Mouse (Mus musculus) hindbrain, embryonic 14.5 days (tissue): Measurements from ENCODE around the gene Olfr221. TPM values are rescaled to one million over a fixed set of nuclear protein-coding genes. Genes with fewer than 3 reads are reported as not detected.

Experiments
- ATAC-seq: fragments of 200-750 bp; cut with Nextera tagmentation; 2 replicates; pipeline ENCODE4 v1.8.0; 2017; ENCODE audit warnings: moderate number of reproducible peaks, mild to moderate bottlenecking, moderate TSS enrichment, moderate library complexity; ENCODE audit not compliant: low FRiP score
- DNase-seq: peaks from one replicate; pipeline ENCODE4 v3.0.0-alpha.2; 2015; ENCODE audit warnings: low spot score
- H3K27ac ChIP-seq: fragments of 300-500 bp; sonication (generic); 2 replicates; pipeline ENCODE4 v1.5.1; 2014; ENCODE audit warnings: mild to moderate bottlenecking, moderate library complexity
- H3K27me3 ChIP-seq: fragments of 300-500 bp; sonication (generic); 2 replicates; pipeline ENCODE4 v1.6.1; 2014; ENCODE audit warnings: mild to moderate bottlenecking, low read length, mixed read lengths; ENCODE audit not compliant: control insufficient read depth, insufficient read depth
- H3K36me3 ChIP-seq: fragments of 300-500 bp; sonication (generic); replicated peaks from 2 replicates; pipeline ENCODE4 v1.6.1; 2014; ENCODE audit not compliant: control insufficient read depth, insufficient read depth
- H3K4me1 ChIP-seq: fragments of 300-500 bp; sonication (generic); replicated peaks from 2 replicates; pipeline ENCODE4 v1.6.1; 2014; ENCODE audit warnings: antibody characterized with exemption, low read length, mixed read lengths; ENCODE audit not compliant: control insufficient read depth, insufficient read depth
- H3K4me2 ChIP-seq: fragments of 300-500 bp; sonication (generic); replicated peaks from 2 replicates; pipeline ENCODE4 v1.6.1; 2014; ENCODE audit warnings: mild to moderate bottlenecking, moderate library complexity
- H3K4me3 ChIP-seq: fragments of 300-500 bp; sonication (generic); replicated peaks from 2 replicates; pipeline ENCODE4 v1.5.1; 2014; ENCODE audit warnings: mild to moderate bottlenecking, low read length
- H3K9ac ChIP-seq: fragments of 300-500 bp; sonication (generic); 2 replicates; pipeline ENCODE4 v1.6.1; 2014
- H3K9me3 ChIP-seq: fragments of 300-500 bp; sonication (generic); 2 replicates; pipeline ENCODE4 v1.6.1; 2016; ENCODE audit warnings: low read length; ENCODE audit not compliant: control insufficient read depth
- WGBS: fragments of 180-500 bp; shearing (Covaris S2); extraction: QIAGEN DNeasy Blood & Tissue Kit; methylation state at CpG from one replicate; pipeline ENCODE4 v1.1.7; 2014; 5-methylcytosine and 5-hydroxymethylcytosine counted together
- polyA plus RNA-seq: library from polyadenylated mRNA; unstranded; fragments of >200 nt; fragmentation: Nextera tagmentation; extraction: Ambion mirVana; gene quantifications from 2 replicates; pipeline ENCODE4 v1.2.1, GENCODE M21; 2014

Olfr221 gene
- polyA plus RNA-seq, 1 experiment from 2014 or later: not detected

GRCm38 (mm10) chr14:52014761-52015311 lies 27.4 kb downstream of the Olfr221 start:
- peak overlapping the region; percentile 56 for H3K4me2 ChIP-seq
- no peaks in the 10 kb centered on the region for H3K36me3 ChIP-seq
- peak; percentile 38 for ATAC-seq
- peak; percentile 61 for DNase-seq
- no peaks in the 10 kb centered on the region for H3K9me3 ChIP-seq
- WGBS: under 1% methylated on average over 14 of the region's 28 CpGs
- peaks cover 66% of the 10 kb centered on the region for H3K4me1 ChIP-seq
- peak overlapping the region; percentile 66 for H3K4me3 ChIP-seq
- peak overlapping the region; percentile 97 for H3K27ac ChIP-seq
- H3K9ac ChIP-seq: peak overlapping the region; percentile 85
- H3K27me3 ChIP-seq: no peaks in the 10 kb centered on the region

DNA sequence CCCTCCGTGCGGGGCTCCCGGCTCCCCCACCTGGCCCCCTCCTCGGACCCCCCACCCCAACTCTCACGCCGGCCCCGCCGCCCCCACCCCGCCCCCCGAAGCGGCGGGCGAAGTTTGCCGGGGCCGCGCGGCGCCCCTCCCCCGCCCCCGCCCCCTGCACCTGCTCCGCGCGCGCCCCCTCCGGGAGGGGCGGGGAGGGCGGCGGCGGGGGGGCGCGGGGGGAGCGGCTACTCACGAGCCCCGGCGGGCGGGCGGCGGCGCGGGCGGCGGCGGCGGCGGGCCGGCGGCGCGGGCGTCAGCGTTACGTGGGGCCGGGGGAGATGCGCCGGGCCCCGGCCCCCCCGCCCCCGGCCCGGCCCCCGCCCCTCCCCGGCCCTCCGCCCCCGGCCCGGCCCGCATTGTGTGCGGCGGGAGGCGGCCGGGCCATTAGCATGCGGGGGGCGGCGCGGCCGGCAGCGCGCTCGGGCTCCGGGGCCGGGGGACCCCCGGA lies 27.9 kb downstream of the Olfr221 start:
- ATAC-seq: peak; percentile 18
- peak overlapping the region; percentile 85 for H3K9ac ChIP-seq
- WGBS: 3% methylated on average over 10 of the region's 80 CpGs
- H3K4me1 ChIP-seq: peaks cover 71% of the 10 kb centered on the region
- no peaks in the 10 kb centered on the region for H3K27me3 ChIP-seq
- 0 out of 2 replicates have a peak, but pooled peaks cover 3% of the 10 kb centered on the region for H3K36me3 ChIP-seq
- no peaks in the 10 kb centered on the region for H3K9me3 ChIP-seq
- H3K4me3 ChIP-seq: peak overlapping the region; percentile 66
- peak overlapping the region; percentile 97 for H3K27ac ChIP-seq
- DNase-seq: no peak
- H3K4me2 ChIP-seq: peak overlapping the region; percentile 56

DNA sequence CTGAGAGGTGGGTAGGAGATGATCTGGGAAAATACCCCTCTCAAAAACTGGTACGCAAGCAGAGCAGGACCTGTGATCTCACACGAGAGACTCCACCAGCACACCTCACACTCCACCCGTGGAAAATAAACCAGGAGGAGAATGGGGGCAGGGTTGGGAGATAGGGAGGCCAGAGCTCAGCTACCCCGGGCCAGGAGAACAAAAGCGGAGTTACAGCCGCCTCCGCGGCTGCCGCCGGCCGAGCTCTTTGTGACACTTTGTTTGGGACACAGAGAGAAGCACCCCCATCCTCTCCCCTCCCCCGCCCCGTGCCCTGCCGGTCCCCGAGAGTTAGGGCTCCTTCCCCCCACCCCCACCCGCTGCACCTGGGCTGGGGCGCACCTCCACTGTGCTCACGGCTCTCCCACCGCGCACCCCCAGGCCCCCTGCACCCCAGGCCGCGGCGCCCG lies 28.5 kb downstream of the Olfr221 start:
- peak; percentile 15; the same call in 1 of the 2 replicates for ATAC-seq
- H3K9me3 ChIP-seq: no peaks in the 10 kb centered on the region
- 2% methylated on average over 21 of the region's 24 CpGs for WGBS

DNA sequence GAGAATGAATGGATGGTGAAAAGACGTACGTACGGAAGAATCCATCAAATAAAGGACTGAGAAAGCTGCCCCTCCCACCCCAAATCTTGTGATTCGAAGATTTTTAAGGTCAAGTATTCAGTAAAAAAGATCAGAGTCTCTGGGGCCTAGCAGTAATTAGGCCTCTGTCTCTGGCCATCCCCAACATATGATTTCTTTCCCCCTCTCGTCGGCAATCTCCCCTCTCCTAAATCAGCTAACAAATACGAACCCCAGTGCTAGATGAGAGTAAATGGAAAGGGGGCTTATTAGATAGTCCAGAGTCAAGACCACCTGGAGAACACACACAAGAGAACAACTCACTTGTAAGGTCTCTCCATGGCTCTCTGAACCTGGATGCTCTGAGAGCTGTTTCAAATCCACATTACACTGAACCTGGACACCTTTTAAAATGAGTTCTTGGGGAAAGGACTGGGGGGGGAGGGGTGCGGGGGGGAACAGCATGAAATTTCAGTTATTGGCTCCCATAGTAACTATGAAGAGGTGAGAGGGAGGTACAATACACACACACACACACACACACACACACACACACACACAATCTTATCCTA lies 29.1 kb downstream of the Olfr221 start:
- H3K27ac ChIP-seq: peak overlapping the region; percentile 97
- peak overlapping the region; percentile 56 for H3K4me2 ChIP-seq
- H3K27me3 ChIP-seq: no peaks in the 10 kb centered on the region
- peak overlapping the region; percentile 85 for H3K9ac ChIP-seq
- H3K36me3 ChIP-seq: peaks cover 13% of the 10 kb centered on the region
- peaks cover 72% of the 10 kb centered on the region for H3K4me1 ChIP-seq
- DNase-seq: no peak
- ATAC-seq: no peak
- H3K4me3 ChIP-seq: peak overlapping the region; percentile 66
- H3K9me3 ChIP-seq: no peaks in the 10 kb centered on the region
- WGBS: 18% methylated on average over 8 of the region's 8 CpGs

More for the DNA sequence above, 28.5 kb downstream of the Olfr221 start:
- Histone ChIP-seq H3K4me2 (peak overlapping the region; percentile 56), H3K36me3 (peaks cover 7% of the 10 kb centered on the region), H3K4me1 (peaks cover 72% of the 10 kb centered on the region), H3K9ac (peak overlapping the region; percentile 85), H3K27me3 (no peaks in the 10 kb centered on the region), H3K27ac (peak overlapping the region; percentile 97), H3K4me3 (peak overlapping the region; percentile 66)
- DNase-seq: no peak

DNA sequence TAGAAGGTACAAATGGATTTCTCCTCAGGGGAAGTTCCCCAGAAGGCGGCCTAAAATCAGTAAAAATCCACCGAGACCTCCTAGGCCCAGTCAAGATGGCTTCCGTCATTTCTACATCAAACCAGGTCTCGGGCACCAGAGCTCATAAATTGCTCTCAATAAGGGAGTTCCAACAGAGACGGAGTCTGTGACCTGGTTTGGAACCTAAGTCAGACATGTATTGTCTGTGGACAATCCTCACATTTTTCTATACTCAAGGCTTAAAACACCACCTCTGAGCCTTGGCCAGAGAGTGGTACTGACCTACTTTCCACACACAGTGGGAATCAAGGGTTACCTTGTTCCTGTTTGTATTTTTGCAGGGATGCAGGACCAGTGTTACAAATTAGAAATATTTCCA lies 29.7 kb downstream of the Olfr221 start:
- Histone ChIP-seq H3K4me1 (peaks cover 72% of the 10 kb centered on the region), H3K36me3 (peaks cover 15% of the 10 kb centered on the region), H3K4me2 (peak overlapping the region; percentile 56), H3K9me3 (no peaks in the 10 kb centered on the region), H3K27ac (peak overlapping the region; percentile 97), H3K4me3 (peak overlapping the region; percentile 66), H3K27me3 (no peaks in the 10 kb centered on the region), H3K9ac (peak overlapping the region; percentile 85)
- DNase-seq (no peak), ATAC-seq (no peak)
- WGBS: 25% methylated on average over 5 of the region's 5 CpGs

GRCm38 (mm10) chr14:52012085-52012484 lies 30.2 kb downstream of the Olfr221 start:
- H3K4me2 ChIP-seq: peak overlapping the region; percentile 56
- H3K9ac ChIP-seq: peak overlapping the region; percentile 85
- ATAC-seq: no peak
- 45% methylated on average over 4 of the region's 4 CpGs for WGBS
- peaks cover 19% of the 10 kb centered on the region for H3K36me3 ChIP-seq
- H3K27me3 ChIP-seq: no peaks in the 10 kb centered on the region
- no peak for DNase-seq
- H3K9me3 ChIP-seq: no peaks in the 10 kb centered on the region
- H3K4me1 ChIP-seq: peaks cover 72% of the 10 kb centered on the region
- peak overlapping the region; percentile 66; the same call in 1 of the 2 replicates for H3K4me3 ChIP-seq
- peak overlapping the region; percentile 97 for H3K27ac ChIP-seq

GRCm38 (mm10) chr14:52011683-52012082 lies 30.6 kb downstream of the Olfr221 start:
- 0 out of 2 replicates have a peak overlapping the region, but pooled peaks have one; percentile 85 for H3K9ac ChIP-seq
- WGBS: 21% methylated on average over 1 of the region's 1 CpGs
- no peak for ATAC-seq

GRCm38 (mm10) chr14:52010446-52011111 lies 31.7 kb downstream of the Olfr221 start:
- WGBS: under 1% methylated on average over 9 of the region's 9 CpGs
- H3K27me3 ChIP-seq: no peaks in the 10 kb centered on the region
- peak; percentile 84 for DNase-seq

More at GRCm38 (mm10) chr14:52011683-52012082, 30.6 kb downstream of the Olfr221 start:
- H3K9me3 ChIP-seq: no peaks in the 10 kb centered on the region
- peaks cover 70% of the 10 kb centered on the region for H3K4me1 ChIP-seq
- peaks cover 24% of the 10 kb centered on the region for H3K36me3 ChIP-seq
- DNase-seq: no peak
- H3K27ac ChIP-seq: peak overlapping the region; percentile 97
- peak overlapping the region; percentile 56 for H3K4me2 ChIP-seq
- H3K27me3 ChIP-seq: no peaks in the 10 kb centered on the region
- peak overlapping the region; percentile 66; the same call in 1 of the 2 replicates for H3K4me3 ChIP-seq

DNA sequence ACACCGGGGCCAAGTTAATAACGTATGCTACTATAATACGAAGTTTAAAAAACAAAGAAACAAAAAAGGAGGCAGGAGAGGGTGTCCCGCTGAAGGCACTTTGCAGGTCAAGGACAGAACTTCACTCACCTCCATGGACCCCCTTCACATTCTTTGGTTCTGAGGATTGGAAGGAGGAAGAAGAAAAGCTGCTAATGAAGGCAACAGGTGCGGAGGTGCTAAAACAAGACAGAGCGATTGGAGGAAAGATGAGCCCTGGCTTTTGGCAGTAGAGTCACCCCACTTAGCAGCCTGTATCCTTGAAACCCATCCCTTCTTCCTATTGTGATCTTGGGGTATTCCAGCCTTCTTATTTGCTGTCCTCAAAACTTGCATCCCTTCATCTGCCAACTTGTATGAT lies 32.4 kb downstream of the Olfr221 start:
- ATAC-seq: no peak
- peak overlapping the region; percentile 18 for H3K4me3 ChIP-seq
- 43% methylated on average over 6 of the region's 6 CpGs for WGBS

More at GRCm38 (mm10) chr14:52010446-52011111, 31.7 kb downstream of the Olfr221 start:
- peak; percentile 70 for ATAC-seq
- Histone ChIP-seq H3K36me3 (peaks cover 35% of the 10 kb centered on the region), H3K4me2 (peak overlapping the region; percentile 56), H3K4me1 (peaks cover 59% of the 10 kb centered on the region), H3K4me3 (peak overlapping the region; percentile 18), H3K9ac (peak overlapping the region; percentile 57), H3K27ac (peak overlapping the region; percentile 97), H3K9me3 (no peaks in the 10 kb centered on the region)

More for the DNA sequence above, 32.4 kb downstream of the Olfr221 start:
- peaks cover 60% of the 10 kb centered on the region for H3K4me1 ChIP-seq
- peak overlapping the region; percentile 97 for H3K27ac ChIP-seq
- peak overlapping the region; percentile 56 for H3K4me2 ChIP-seq
- no peaks in the 10 kb centered on the region for H3K9me3 ChIP-seq
- peaks cover 42% of the 10 kb centered on the region for H3K36me3 ChIP-seq
- H3K9ac ChIP-seq: peak overlapping the region; percentile 57
- DNase-seq: no peak
- H3K27me3 ChIP-seq: no peaks in the 10 kb centered on the region
